Mouse (Mus musculus) 3T3-L1 (cell line): ENCODE data around the gene Mtfr2.

Experiments used
- DNase-seq: peaks from one replicate; pipeline ENCODE4 v3.0.0-alpha.2; 2015; ENCODE audit warnings: low read depth, low spot score

The Mtfr2 gene

DNA sequence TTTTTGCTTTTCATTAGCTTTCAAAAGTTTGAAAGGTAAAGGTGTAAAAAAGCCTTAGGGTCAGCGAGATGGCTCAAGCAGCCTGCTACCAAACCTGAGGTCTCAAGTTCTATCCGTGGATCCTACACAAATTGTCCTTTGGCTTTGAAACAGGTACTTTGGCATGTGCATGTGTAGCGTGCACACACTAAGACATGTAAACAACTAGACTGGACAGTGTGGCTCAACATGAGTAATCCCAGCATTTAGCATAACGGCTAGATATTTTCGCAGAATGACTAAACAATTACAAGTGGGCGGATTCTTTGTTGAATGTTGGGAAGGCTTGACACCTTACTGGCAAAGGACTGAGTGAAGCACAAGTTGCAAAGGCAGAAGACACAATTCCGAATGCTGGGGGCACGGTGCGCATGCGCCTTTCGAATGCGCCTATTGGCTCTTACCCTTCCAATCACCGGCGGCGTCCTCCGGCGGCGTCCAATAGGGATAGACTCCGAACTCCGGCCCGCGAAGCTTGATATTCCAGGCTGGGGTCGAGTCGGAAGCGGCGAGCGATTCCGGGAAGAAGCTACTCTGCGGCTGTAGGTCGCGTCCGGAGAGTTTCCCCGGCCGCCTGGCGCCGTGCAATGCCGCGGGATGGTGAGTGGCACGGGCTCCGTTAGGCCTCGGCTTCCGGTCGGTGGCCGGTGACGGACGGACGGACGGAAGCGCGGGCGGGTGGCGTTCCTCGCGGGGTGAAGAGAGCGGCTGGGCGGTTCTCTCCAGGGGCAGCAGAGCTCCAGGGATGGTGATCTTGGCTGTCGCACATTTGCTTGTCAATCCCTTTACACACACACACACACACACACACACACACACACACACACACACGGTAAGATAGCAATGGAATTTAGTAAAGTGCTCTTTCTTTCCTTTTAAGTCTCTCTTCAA is at the start of gene Mtfr2:
Gene Mtfr2 (plus strand): TSS at position 486 of the 930 bp plus-strand sequence.
- DNase-seq, result peak; percentile 96

DNA sequence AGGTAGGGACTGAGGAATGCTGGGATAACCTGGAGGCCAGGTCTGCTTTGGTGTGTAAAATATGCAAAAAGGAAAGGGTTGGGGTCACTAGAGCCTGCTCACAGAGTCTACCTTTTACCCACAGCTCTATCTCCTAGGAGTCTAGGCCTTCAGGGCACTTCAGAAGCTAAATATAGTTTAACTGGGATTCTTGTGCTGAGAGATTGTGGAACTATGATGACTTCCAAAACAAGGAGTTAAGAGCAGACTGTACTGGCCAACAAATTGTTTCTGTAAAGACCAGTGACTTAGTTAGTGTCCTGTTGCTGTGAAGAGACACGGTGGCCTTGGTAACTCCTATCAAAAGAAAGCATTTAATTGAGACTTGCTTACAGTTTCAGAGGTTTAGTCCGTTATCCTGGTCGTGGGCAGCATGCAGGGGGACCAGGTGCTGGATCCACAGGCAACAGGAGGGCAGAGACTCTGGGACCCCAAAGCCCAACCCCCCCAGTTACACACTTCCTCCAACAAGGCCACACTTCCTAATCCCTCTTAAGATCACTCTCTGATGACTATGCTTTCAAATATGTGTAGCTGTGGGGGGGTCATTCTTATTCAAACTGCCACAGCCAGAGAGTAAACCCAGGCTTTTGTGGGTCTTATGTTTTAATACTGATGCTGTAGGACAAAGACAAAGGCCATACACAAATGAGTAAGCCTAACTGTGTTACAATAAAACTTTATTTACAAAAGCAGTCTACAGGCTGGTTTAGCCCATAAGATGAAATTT is 49.2 kb upstream of the Mtfr2 start:
- DNase-seq, result no peak

DNA sequence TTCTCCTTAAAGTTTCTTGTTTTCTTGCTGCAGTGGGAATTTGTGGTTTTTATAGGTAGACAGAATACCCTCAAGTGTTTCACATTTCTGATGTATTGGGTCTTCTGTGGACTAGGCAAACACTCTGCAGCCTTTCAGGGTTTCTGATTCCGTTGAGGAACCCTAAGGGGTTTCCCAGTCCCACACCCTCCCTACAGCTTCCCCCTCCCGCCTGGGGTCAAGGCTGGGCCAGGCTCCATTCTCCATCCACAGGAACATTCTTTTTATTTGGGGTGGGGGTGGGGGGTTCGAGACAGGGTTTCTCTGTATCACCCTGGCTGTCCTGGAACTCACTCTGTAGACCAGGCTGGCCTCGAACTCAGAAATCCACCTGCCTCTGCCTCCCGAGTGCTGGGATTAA is 48.5 kb upstream of the Mtfr2 start:
- no peak for DNase-seq

DNA sequence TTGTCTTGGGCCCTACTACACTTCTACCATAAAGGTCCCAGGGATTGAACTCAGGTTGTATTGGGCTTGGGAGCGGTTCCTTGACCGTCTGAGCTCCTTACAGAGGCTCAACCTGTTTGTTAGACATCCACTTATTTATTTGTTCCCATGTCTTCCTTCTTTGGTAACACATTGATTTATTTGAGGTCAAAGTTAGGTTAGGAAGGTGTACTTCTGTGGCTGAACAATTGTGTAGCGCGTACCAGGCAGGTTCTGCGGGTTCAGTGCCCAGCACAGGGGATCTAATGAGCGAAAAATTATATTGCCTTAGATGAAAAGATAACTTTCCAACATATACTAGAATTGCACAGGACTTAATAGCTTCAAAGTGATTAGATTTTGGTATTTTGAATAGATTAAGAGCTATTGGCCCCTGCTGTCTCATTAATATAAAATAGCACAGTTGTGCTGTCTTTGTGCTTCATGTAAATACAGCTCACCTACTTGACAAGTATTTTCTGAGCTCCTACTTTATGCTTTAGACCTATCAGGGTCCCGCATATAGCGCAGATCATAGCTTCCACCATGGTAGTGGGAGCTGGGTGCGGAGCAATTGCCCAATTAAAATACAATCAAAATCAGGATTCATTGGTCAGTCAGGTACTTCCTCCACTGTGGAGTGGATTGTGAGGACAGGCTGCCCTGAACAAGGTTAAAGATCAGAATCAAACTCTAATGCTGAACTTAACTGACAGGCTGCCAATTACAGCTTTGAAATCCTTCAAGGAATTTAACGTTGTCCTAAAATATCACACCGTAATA is 36.4 kb upstream of the Mtfr2 start:
- no peak for DNase-seq

DNA sequence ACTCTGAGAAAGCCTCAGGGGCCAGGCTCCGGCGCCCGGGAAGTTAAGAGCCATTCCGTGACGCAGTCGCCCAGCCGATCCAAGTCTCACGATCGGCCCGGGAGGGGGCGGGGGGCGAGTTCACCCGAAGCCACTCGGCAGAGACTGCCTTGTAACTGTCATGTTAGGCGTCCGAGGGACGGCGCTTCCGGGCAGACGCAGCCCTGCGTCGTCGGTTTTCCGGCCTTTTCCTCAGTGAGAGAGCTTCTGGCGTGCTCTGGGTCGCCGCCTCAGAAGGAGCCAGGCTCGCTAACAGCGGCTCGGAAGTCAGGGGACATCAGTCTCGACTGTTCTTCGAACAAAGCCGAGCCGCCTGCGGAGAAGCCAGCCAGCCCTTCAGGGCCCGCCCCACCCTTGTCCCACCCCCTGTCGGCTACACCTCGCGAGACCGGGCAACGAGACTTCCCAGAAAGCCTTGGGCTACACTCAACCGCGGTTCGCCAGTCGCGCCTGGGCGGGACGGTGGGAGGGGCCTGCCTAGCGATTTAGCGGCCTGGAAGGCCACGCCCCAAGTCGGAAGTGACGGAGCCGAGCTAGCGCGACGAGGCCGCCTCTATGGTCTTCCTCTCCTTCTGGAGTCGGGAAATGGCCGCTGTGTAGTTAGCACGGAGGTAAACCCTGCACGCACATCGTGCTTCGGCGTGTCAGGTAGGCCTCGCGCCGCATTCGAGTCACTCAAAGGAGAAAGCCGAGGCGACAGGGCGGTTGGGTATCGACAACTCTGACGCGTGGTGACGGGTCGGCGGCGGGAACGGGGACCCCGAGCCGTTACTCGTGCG is 35.4 kb upstream of the Mtfr2 start, which contains the start of gene Bclaf1:
Gene Bclaf1 (plus strand): TSS at position 552 of the 818 bp plus-strand sequence.
- DNase-seq, result peak; percentile 97

DNA sequence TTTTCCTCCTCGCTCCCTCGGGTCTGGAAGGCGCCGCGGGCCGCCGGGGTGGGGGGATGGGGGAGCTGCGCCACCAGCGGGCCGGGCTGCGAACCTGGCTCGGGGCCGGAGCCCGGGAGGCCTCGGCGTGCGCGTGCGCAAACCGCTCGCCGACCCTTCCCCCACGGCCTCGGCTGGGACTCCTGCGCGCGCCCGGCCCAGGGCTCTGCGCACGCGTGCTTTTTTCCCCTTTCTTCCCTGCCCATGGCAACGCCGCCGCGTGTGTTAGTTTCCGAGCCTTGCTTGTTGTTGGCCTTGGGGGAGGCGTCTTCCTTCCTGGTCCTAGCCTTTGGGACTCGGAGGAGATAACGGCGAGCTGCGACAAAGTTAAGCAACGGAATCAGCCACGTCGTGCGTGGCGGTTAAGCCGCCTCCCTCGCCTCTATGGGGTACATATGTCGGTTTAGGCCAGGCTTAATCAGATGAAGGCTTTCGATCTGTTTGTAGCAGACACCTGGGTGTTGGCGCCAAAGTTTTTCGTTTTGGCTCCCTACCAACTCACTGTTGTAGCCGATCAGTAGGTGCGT is 34.8 kb upstream of the Mtfr2 start:
- DNase-seq, result peak; percentile 79

DNA sequence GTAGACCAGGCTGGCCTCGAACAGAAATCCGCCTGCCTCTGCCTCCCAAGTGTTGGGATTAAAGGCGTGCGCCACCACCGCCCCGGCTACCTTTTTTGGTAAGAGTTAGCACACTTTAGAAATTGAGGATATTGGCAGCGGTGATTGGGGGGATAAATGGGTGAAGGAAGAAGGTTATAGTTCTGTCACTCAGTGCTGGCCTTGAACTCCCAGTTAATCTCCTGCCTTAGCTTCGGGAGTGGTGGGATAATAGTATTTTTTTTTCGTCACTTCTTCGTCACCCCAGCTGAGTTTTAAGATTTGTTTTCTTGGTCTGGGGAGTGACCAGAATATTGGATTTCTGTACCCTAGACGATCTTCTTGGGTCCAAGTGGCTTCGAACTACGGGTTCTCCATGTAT is 34.1 kb upstream of the Mtfr2 start:
- no peak for DNase-seq

DNA sequence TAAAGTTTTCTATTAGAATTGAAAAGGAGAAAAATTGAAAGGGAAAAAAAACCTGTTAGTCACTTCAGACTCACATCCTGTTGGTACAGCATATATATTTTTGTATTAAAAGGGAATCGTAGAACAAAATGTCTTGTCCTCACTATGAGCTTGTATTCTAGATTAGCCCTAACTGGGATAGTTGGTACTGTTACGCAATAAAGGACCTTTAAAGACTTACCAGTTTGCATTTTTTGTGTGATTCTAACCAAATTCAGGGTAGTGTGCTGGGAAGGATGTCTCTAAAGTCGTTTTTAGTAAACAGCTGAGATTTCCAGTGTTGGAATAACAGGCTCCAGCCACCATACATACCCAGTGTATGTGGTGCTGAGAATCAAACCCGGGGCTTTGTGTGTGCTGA is 33.6 kb upstream of the Mtfr2 start:
- peak; percentile 12 for DNase-seq

DNA sequence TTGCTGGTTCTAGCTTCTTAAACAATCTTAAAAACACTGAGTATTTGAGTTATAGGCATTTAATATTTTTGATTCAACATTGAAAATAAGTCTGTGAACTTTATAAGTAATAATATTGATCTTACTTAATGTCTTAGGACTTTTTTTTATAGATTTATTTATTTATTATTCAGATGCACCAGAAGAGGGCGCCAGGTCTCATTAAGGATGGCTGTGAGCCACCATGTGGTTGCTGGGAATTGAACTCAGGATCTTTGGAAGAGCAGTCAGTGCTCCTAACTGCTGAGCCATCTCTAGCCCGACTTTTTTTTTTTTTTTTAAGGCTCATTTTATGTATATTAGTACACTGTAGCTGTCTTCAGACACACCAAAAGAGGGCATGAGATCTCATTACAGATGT is 32.8 kb upstream of the Mtfr2 start:
- DNase-seq, result peak; percentile 43

DNA sequence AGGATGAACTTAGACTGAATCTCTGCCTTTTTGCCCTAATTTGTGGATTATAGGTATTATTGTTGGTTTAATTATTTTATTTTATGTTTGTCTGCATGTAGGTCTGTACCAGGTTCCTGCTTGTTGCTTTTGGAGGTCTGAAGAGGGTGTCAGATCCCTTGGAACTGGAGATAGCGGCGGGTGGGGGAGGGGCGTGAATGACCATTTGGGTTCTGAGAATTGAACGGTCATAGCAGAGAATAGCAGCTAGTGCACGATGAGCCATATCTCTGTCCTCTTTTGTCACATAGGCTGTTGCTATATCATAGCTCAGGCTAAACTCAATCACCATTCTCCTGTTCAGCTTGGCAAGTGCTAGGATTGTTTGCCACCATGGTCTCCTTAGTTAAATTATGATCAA is 30.1 kb upstream of the Mtfr2 start:
- no peak for DNase-seq

DNA sequence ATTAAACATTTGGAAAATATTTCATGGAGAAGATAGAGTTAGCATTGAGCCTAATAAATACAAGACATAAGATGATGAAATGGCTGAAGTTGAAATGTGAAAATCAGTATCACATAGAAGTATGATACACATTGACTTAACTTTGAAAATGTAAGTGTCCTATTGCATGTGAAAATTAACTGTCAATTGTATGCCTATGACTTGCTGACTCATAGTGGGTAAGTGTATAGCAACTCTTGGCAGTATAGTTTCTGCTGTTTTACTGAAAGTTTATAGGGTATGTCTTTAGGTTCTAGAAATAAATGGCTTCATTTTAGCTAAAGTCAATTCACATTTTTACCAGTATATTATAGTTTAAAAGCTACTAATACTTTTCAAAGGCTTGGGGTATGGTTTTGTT is 21.3 kb upstream of the Mtfr2 start:
- DNase-seq, result no peak

DNA sequence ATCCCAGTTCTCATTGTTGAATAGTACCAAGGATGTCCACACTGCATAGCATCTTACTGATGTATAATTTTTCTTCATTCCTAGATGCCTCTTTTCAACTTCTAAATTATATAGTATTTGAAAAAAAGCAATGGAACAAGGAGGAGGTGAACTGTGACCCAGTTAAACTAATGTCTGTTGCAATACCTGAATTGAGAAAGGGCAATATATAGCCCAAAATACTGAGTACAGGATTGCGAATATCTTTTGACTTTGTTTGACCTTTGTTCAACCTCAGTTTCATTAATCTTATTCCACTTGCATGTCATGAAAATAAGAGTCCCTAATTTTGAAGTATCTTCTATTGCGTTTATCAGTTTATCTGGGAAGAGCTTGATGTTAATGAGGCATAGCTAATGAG is 16.3 kb upstream of the Mtfr2 start:
- DNase-seq, result no peak

DNA sequence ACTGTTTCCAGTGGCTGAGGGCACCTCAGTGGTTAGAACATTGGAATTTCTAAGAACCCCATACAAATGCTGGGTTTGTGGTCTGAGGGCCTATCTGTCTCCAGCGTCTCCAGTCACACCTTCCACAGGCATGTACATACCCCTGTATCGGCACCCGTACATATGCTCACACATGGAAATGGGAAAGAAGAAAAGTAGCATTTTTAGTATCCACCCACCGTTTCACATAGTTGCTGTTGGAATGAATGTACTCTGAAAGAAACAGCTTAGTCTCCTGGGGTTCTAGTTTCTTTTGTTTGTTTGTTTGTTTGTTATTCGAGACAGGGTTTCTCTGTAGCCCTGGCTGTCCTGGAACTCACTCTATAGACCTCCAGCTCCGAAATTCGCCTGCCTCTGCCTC is 9.7 kb upstream of the Mtfr2 start:
- DNase-seq, result no peak

DNA sequence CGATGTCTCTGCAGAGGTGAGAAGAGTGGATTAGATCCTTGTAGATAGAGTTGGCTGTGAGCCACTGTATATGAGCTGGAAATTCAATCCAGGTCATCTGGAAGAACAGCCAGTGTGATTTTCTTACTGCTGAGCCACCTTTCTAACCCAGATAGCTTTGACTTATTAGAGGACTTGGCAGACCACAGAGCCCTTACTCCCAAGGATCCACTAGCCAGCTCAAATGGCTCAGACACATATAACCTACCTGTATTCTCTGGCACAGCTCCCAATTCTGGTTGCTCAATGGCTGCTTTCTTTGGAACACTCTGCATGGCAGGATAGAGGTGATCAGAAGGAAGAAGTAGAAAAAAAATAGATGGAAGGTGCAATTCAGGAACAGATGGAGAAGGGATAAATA is 1.8 kb upstream of the Mtfr2 start:
- peak; percentile 9 for DNase-seq

DNA sequence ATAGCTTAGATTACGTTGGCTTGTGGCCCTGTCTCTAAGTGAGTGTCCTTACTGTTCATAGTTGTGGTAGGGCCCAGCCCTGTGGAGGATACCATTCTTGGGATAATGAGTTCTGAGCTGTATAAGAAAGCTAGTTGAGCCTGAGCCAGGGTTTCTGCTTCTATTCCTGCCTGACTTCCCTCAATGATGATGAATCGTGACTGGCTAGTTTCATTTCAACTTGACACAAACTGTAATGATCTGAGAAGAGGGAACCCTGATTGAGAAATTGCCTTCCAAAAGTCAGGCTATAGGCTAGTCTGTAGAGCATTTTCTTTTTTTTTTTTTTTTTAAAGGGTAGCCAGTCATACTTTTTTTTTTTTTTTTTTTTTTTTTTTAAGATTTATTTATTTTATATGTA is 1.3 kb downstream of the Mtfr2 start:
- peak; percentile 42 for DNase-seq

DNA sequence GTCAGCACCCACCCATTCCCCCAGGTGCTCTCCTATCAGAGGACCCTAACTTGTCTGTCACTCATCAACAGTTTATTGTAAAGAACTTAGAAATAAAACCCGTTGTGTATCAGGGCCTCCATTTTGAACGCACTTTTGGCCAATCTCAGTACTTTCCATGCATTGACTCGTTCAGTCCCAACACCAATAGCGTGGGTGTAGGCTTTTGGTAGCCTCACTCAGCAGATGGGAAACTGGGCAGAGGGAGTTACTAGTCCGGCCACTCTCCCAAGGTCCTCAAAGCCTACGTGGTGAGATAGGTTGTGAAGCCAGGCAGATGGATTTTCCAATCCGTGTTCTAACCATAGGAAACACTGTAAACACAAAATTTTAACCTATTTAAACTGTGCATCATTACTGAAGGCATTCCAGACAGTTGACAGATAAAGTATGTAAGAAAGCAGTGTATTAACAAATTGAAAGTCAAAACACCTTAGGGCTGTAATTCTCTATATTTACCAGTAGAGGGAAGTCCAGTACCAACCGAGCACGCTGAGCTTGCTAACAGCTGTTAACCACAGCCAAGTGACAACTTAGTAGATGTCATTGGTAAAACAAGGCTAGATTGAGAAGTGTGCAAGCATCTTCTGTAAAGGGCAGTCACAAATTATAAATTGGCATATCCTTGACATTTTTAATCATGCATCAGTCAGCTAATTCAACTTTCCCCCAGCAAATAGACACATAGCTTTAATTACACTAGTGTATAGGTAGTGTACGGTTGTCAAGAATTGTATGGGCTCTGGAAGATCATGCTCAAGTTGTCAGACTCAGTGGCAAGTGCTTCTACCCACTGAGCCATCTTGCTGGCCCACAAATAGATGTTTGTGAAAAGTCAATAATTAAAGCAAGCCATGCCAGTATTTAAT is 14.2 kb downstream of the Mtfr2 start:
- DNase-seq, result peak; percentile 53

DNA sequence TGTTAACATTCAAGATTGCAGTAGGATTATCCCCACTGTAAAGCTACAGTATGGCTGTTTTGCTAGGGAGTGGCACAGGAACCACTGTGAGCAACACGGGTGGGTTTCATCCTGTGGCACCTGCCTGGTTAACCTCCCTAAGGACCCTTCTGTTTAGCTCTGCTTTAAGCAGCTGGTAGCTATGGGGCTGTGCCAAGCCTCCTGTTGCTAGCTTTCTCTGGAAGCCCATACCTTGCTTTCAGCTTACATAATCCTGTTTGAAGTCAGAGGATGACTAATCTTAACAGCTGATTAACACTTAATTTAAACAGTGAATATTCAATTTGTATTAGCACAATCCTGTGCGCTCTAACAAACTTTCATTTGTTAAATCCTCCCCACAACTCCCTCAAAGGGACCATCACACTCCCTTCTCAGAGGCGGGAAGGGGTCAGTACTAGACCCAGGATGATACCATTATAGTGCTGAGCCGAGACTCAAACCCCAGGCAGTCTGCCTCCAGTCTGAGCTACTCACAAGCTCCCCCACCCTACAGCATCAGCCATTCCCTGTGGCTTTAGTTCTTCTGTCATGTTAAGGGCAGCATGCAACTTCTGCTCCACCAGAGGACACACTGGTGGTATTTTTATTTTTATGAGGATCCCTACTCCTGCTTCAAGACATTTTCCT is 15.0 kb downstream of the Mtfr2 start:
- DNase-seq, result no peak

DNA sequence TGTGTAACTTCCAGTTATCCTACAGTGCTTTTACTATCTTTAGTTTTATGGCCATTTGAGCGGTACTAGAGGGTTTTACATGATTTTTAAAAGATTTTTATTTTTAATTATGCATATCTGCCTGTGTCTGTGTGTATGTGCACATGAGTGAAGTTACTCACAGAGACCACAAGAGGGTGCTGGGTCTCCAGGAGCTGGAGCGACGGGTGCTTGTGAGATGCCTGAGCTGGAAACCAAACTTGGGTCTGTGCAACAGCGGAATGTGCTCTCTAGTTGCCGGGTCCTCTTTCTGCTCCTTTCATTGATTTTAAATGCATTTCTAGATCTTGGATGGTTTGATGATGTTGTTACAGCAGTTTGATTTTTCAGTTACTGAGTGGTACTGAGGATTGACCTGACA is 24.5 kb downstream of the Mtfr2 start:
- DNase-seq, result no peak

DNA sequence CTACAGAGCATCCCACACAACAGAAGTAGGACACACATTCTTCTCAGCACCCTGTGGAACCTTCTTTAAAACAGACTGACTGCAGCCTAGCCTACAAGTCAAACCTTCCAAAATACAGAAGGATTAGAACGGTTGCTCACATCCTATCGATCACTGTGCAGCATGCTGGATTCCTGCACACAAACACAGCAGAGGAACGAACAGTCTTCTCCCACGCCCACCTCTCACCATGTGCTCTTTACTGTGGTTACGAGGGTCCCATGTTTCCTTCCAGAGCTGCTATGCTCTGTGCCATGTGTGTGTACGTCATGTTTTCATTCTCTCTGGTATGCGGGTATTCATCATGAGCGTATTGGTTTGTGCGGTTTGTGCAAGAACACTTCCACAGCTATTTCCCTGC is 30.1 kb downstream of the Mtfr2 start:
- DNase-seq, result no peak
